Mouse (Mus musculus): Measurements from ENCODE around the gene Dcaf1. TPM values are rescaled to one million over a fixed set of nuclear protein-coding genes. Genes with fewer than 3 reads are reported as not detected.

Dcaf1 gene
- total and polyA plus RNA-seq, 2 experiments = 12.0 to 14.2 TPM

DNA sequence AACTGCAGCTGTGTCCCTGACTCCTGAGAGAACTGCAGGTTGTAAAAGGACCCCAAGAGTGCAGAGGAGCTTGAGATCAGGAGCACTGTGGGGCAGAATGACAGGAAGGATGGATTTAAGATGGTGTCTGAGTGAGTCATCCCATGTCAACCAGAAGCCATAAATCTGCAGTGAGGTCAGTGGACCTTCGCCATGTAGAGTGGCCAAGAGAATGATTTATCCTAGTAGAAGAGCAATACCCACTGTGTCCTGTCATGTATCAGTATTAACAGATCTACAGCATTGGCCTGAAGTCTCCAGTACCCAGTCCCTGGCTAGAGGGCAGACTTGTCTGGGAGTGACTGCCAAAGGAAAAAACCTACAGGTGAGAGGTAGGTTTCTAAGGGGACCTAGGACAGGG lies 77.2 kb downstream of the Dcaf1 start:
- Histone ChIP-seq H3K9ac (ENCODE audit: low read depth, low read length) (no peak overlapping the region), H3K27ac (replicated peaks; ENCODE audit: insufficient read depth, low read depth, low read length) (no peak overlapping the region), H3K4me3 (ENCODE audit: insufficient read depth, low read depth, low read length) (no peak overlapping the region), H3K79me2 (ENCODE audit: control insufficient read depth, insufficient read depth, low read length) (no peaks in the 10 kb centered on the region), H3K4me1 (ENCODE audit: control insufficient read depth, insufficient read depth, low read length) (no peaks in the 10 kb centered on the region), H3K36me3 (ENCODE audit: control insufficient read depth, insufficient read depth, low read length) (no peaks in the 10 kb centered on the region), H3K27me3 (ENCODE audit: control insufficient read depth, insufficient read depth, low read length) (no peaks in the 10 kb centered on the region)
- 88% methylated on average over 1 of the region's 1 CpGs for WGBS
- DNase-seq (ENCODE audit: extremely low read depth, low read depth, low spot score) = no peak
- TF ChIP-seq CTCF (IDR thresholded peaks at IDR 0.05; ENCODE audit: low read depth, low read length) (no peak), POLR2A (IDR thresholded peaks at IDR 0.05; ENCODE audit: extremely low read depth, insufficient read depth, low read length) (no peak)

DNA sequence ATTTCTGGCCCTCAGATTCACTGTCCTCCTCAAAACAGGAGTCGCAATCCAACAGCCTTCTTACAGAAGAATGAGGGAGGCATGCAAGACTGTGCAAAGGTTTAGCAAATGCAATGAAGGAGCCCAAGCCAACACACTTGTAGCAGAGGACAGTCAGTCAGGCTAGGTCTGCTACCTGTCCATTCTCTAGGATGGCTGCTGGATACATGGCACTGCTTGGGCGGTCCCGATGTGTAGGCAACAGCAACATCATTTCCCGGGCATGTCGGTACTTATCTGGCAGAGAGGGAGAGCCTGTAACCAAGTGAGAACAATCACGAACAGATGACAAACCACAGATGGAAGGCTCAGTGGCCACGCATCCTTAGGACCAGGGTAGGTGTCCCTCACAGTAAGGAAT lies 79.9 kb downstream of the Dcaf1 start:
- Histone ChIP-seq H3K27me3 (ENCODE audit: control insufficient read depth, insufficient read depth, low read length) (no peaks in the 10 kb centered on the region), H3K27ac (replicated peaks; ENCODE audit: insufficient read depth, low read depth, low read length) (no peak overlapping the region), H3K4me3 (ENCODE audit: insufficient read depth, low read depth, low read length) (no peak overlapping the region), H3K9ac (ENCODE audit: low read depth, low read length) (no peak overlapping the region), H3K79me2 (ENCODE audit: control insufficient read depth, insufficient read depth, low read length) (no peaks in the 10 kb centered on the region), H3K4me1 (ENCODE audit: control insufficient read depth, insufficient read depth, low read length) (no peaks in the 10 kb centered on the region), H3K36me3 (ENCODE audit: control insufficient read depth, insufficient read depth, low read length) (no peaks in the 10 kb centered on the region)
- DNase-seq (ENCODE audit: extremely low read depth, low read depth, low spot score) = no peak
- WGBS = 90% methylated on average over 7 of the region's 7 CpGs
- no peak for TF ChIP-seq POLR2A (IDR thresholded peaks at IDR 0.05; ENCODE audit: extremely low read depth, insufficient read depth, low read length)
- TF ChIP-seq CTCF (IDR thresholded peaks at IDR 0.05; ENCODE audit: low read depth, low read length) = no peak

DNA sequence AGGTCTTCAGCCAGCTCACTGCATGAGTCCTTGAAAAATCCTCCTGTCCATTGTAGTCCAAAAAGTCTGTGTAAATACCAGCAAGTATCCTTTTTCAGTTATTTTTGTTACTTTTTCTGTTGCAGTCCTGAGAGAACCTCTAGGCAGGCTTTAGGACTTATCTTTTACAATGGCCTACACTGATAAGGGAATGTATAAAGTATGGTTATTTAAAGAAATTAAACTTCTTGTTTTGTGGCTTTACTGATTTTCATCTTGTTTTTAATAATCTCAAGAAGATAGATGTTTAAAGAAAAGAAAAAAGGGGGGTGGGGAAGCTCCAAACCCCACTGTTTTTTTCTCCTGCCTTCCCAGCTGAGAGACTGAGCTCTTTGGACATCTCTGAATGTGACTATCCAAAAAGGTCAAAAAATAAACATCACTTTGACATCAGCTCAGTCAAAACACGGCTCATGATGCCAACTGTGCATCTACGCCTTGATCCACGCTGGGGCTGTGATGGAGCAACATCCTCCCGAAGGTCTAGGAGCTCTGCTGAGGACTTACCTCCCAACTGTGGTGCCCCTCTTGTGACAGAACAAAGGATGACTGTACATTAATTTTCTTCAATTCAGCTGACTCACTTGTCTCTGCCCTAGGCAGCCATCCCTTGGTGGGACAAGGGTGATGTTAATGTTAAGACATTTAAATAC lies 81.6 kb downstream of the Dcaf1 start:
- no peaks in the 10 kb centered on the region for H3K4me1 ChIP-seq (ENCODE audit: control insufficient read depth, insufficient read depth, low read length)
- H3K9ac ChIP-seq (ENCODE audit: low read depth, low read length) = no peak overlapping the region
- no peaks in the 10 kb centered on the region for H3K36me3 ChIP-seq (ENCODE audit: control insufficient read depth, insufficient read depth, low read length)
- TF ChIP-seq POLR2A (IDR thresholded peaks at IDR 0.05; ENCODE audit: extremely low read depth, insufficient read depth, low read length) (no peak), CTCF (IDR thresholded peaks at IDR 0.05; ENCODE audit: low read depth, low read length) (0 out of 2 replicates have a peak, but pooled peaks have one; percentile 5)
- 49% methylated on average over 4 of the region's 4 CpGs for whole genome bisulfite sequencing
- no peak for DNase-seq (ENCODE audit: extremely low read depth, low read depth, low spot score)
- no peak overlapping the region for H3K27ac ChIP-seq (replicated peaks; ENCODE audit: insufficient read depth, low read depth, low read length)
- no peaks in the 10 kb centered on the region for H3K79me2 ChIP-seq (ENCODE audit: control insufficient read depth, insufficient read depth, low read length)
- H3K27me3 ChIP-seq (ENCODE audit: control insufficient read depth, insufficient read depth, low read length) = no peaks in the 10 kb centered on the region
- H3K4me3 ChIP-seq (ENCODE audit: insufficient read depth, low read depth, low read length) = no peak overlapping the region

DNA sequence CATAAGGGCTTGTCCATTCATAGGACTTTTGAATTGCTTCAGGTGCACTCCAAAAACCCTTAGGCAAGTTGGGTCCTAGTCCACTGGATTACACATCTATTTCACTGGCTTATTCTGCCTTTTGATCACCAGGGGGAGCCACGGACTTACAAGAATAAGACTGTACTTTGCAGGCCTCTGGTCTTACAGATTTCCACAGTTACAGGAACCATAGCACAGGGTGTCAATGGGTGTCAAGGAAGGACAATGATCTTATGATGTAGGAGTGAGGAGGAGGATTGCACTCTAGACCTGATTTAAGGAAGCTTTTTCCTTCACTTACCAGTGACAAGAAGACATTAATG lies 82.1 kb downstream of the Dcaf1 start:
- Histone ChIP-seq H3K79me2 (ENCODE audit: control insufficient read depth, insufficient read depth, low read length) (no peaks in the 10 kb centered on the region), H3K27me3 (ENCODE audit: control insufficient read depth, insufficient read depth, low read length) (no peaks in the 10 kb centered on the region), H3K36me3 (ENCODE audit: control insufficient read depth, insufficient read depth, low read length) (no peaks in the 10 kb centered on the region), H3K4me3 (ENCODE audit: insufficient read depth, low read depth, low read length) (no peak overlapping the region), H3K27ac (replicated peaks; ENCODE audit: insufficient read depth, low read depth, low read length) (no peak overlapping the region), H3K4me1 (ENCODE audit: control insufficient read depth, insufficient read depth, low read length) (no peaks in the 10 kb centered on the region), H3K9ac (ENCODE audit: low read depth, low read length) (no peak overlapping the region)
- DNase-seq (ENCODE audit: extremely low read depth, low read depth, low spot score) = peak; percentile 57
- TF ChIP-seq POLR2A (IDR thresholded peaks at IDR 0.05; ENCODE audit: extremely low read depth, insufficient read depth, low read length) = no peak
- TF ChIP-seq CTCF (IDR thresholded peaks at IDR 0.05; ENCODE audit: low read depth, low read length) = peak; percentile 35
- WGBS = 9% methylated on average over 1 of the region's 1 CpGs

DNA sequence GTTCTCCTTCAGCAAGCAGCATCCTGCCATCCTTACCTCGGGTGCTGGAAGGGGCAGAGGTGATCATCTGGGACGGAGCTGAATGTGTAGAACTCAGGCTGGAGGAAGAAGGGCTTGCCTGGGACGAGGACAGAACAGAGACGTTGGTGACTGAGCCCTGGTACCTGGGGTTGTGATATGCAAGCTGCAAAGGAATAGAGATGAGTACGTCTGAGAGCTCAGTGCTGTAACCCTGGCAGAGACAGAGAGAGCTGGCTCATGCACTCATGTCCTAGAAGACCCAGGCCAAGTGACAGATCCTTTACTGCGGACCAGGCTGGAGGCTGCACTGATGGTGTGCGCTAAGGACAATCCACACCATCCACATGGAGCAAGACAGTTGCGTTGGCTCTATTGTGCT lies 84.9 kb downstream of the Dcaf1 start:
- no peaks in the 10 kb centered on the region for H3K4me1 ChIP-seq (ENCODE audit: control insufficient read depth, insufficient read depth, low read length)
- TF ChIP-seq CTCF (IDR thresholded peaks at IDR 0.05; ENCODE audit: low read depth, low read length) = no peak
- 92% methylated on average over 8 of the region's 8 CpGs for WGBS
- no peak overlapping the region for H3K4me3 ChIP-seq (ENCODE audit: insufficient read depth, low read depth, low read length)
- H3K9ac ChIP-seq (ENCODE audit: low read depth, low read length) = no peak overlapping the region
- H3K27ac ChIP-seq (replicated peaks; ENCODE audit: insufficient read depth, low read depth, low read length) = no peak overlapping the region
- H3K27me3 ChIP-seq (ENCODE audit: control insufficient read depth, insufficient read depth, low read length) = no peaks in the 10 kb centered on the region
- no peaks in the 10 kb centered on the region for H3K79me2 ChIP-seq (ENCODE audit: control insufficient read depth, insufficient read depth, low read length)
- H3K36me3 ChIP-seq (ENCODE audit: control insufficient read depth, insufficient read depth, low read length) = no peaks in the 10 kb centered on the region
- DNase-seq (ENCODE audit: extremely low read depth, low read depth, low spot score) = no peak

DNA sequence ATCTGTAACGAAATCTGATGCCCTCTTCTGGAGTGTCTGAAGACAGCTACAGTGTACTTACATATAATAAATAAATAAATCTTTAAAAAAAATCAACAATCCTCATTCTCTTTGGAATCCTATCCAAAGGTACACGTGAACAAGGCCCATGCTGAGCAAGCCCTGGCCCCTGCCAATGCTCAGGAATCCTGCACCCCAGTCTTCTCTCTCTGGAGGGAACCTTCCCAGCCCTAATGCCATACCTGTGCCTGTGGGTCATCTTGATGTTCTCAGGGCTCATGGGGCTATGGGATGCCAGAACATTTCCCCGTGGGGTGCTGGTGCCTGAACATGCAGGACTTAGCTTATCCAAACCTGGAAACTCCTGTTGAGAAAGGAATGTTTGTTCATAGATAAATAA lies 86.5 kb downstream of the Dcaf1 start:
- no peaks in the 10 kb centered on the region for H3K27me3 ChIP-seq (ENCODE audit: control insufficient read depth, insufficient read depth, low read length)
- H3K36me3 ChIP-seq (ENCODE audit: control insufficient read depth, insufficient read depth, low read length) = no peaks in the 10 kb centered on the region
- 85% methylated on average over 3 of the region's 3 CpGs for WGBS
- no peak for DNase-seq (ENCODE audit: extremely low read depth, low read depth, low spot score)
- no peak overlapping the region for H3K27ac ChIP-seq (replicated peaks; ENCODE audit: insufficient read depth, low read depth, low read length)
- no peak overlapping the region for H3K9ac ChIP-seq (ENCODE audit: low read depth, low read length)
- no peaks in the 10 kb centered on the region for H3K4me1 ChIP-seq (ENCODE audit: control insufficient read depth, insufficient read depth, low read length)
- TF ChIP-seq CTCF (IDR thresholded peaks at IDR 0.05; ENCODE audit: low read depth, low read length) (no peak), POLR2A (IDR thresholded peaks at IDR 0.05; ENCODE audit: extremely low read depth, insufficient read depth, low read length) (no peak)
- no peak overlapping the region for H3K4me3 ChIP-seq (ENCODE audit: insufficient read depth, low read depth, low read length)
- no peaks in the 10 kb centered on the region for H3K79me2 ChIP-seq (ENCODE audit: control insufficient read depth, insufficient read depth, low read length)
